Mouse (Mus musculus) intestine, embryonic 14.5 days (tissue): ENCODE measurements around the gene Osbp. TPM values are rescaled to one million over a fixed set of nuclear protein-coding genes. Genes with fewer than 3 reads are reported as not detected.
A peak's percentile ranks its signal among the peaks of the same experiment; 100 is the strongest.

Source experiments
- ATAC-seq: fragments of 200-750 bp; cut with Nextera tagmentation; replicated peaks from 2 replicates; pipeline ENCODE4 v1.8.0; 2017; ENCODE audit warnings: low read depth, moderate number of reproducible peaks, moderate TSS enrichment, moderate library complexity; ENCODE audit not compliant: low FRiP score, low TSS enrichment
- DNase-seq: peaks from one replicate; pipeline ENCODE4 v3.0.0-alpha.2; 2018; ENCODE audit warnings: low spot score
- H3K27ac ChIP-seq: fragments of 300-500 bp; sonication (generic); 2 replicates; pipeline ENCODE4 v1.5.1; 2014; ENCODE audit warnings: low read depth, mild to moderate bottlenecking, control low read depth
- H3K27me3 ChIP-seq: fragments of 300-500 bp; sonication (generic); replicated peaks from 2 replicates; pipeline ENCODE4 v1.6.1; 2014; ENCODE audit warnings: low read length, control low read depth; ENCODE audit not compliant: control insufficient read depth, insufficient read depth
- H3K36me3 ChIP-seq: fragments of 300-500 bp; sonication (generic); 2 replicates; pipeline ENCODE4 v1.6.1; 2014; ENCODE audit warnings: low read length, control low read depth; ENCODE audit not compliant: control insufficient read depth, insufficient read depth
- H3K4me1 ChIP-seq: fragments of 300-500 bp; sonication (generic); replicated peaks from 2 replicates; pipeline ENCODE4 v1.6.1; 2014; ENCODE audit warnings: low read length, control low read depth, mixed read lengths; ENCODE audit not compliant: control insufficient read depth, insufficient read depth
- H3K4me2 ChIP-seq: fragments of 300-500 bp; sonication (generic); 2 replicates; pipeline ENCODE4 v1.6.1; 2014; ENCODE audit warnings: low read length
- H3K4me3 ChIP-seq: fragments of 300-500 bp; sonication (generic); 2 replicates; pipeline ENCODE4 v1.5.1; 2014; ENCODE audit warnings: low read depth, low read length, control low read depth, mixed read lengths
- H3K9ac ChIP-seq: fragments of 300-500 bp; sonication (generic); 2 replicates; pipeline ENCODE4 v1.6.1; 2014; ENCODE audit warnings: mild to moderate bottlenecking, low read length
- H3K9me3 ChIP-seq: fragments of 300-500 bp; sonication (generic); 2 replicates; pipeline ENCODE4 v1.6.1; 2016; ENCODE audit warnings: low read length, control low read depth; ENCODE audit not compliant: control insufficient read depth
- WGBS: fragments of 180-500 bp; shearing (Covaris S2); extraction: QIAGEN DNeasy Blood & Tissue Kit; methylation state at CpG from one replicate; pipeline ENCODE4 v1.1.7; 2014; 5-methylcytosine and 5-hydroxymethylcytosine counted together
- polyA plus RNA-seq: library from polyadenylated mRNA; unstranded; fragments of >200 nt; fragmentation: Nextera tagmentation; extraction: Ambion mirVana; gene quantifications from 2 replicates; pipeline ENCODE4 v1.2.1, GENCODE M21; 2014

Osbp gene
- polyA plus RNA-seq, 1 experiment from 2014 or later, result 8.8 TPM

DNA sequence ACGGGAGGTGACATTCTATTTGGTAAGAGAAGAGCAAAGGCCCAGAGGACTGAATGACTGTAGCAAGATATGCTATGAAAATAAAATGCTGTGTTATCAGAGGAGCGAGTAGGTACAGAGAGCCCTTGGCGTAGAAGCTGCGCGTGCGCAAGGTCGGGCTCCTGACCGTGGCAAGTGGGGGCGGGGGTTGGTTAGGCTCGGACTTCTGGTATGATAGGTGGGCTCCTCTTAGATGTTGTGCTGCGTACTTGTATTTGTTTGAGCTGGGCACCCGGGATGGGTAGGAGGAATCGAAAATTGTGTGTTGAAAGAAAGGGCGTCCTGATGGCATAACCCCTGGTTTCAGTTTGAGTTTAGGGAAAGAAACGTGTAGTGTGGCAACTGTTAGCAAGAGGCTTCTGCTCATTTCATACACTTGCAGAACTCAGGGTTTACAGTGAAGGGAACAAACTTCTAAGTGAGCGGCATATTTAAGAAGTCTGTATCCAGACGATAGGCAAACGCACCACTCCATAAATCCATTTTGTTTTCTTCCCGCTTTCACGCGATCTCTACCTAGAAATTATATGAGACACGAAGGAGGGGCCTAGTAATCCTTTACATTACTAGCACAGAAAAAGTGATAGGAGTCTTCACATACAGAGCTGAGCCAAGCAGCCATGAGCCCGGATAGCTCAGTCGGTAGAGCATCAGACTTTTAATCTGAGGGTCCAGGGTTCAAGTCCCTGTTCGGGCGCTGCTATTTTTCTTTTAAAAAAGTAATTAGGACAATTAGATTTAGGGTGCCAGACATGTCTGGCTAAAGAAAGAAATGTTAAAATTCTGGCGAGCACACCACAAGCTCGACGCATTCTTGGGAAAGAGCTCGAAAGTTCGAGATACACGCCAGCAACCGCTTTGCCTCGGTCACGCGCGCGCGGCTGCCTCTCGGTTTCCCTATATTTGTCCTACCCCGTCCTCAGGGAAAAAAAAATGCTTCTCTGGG, 39.9 kb downstream of the Osbp start:
- DNase-seq (peak; percentile 99), ATAC-seq (peak; percentile 74)
- H3K4me2 ChIP-seq, result peak overlapping the region; percentile 71
- no peaks in the 10 kb centered on the region for H3K9me3 ChIP-seq
- H3K4me1 ChIP-seq, result peaks cover 8% of the 10 kb centered on the region
- H3K36me3 ChIP-seq, result no peaks in the 10 kb centered on the region
- H3K27ac ChIP-seq, result peak overlapping the region; percentile 60
- peak overlapping the region; percentile 68 for H3K4me3 ChIP-seq
- under 1% methylated on average over 41 of the region's 41 CpGs for WGBS
- H3K27me3 ChIP-seq, result no peaks in the 10 kb centered on the region
- peak overlapping the region; percentile 46 for H3K9ac ChIP-seq

DNA sequence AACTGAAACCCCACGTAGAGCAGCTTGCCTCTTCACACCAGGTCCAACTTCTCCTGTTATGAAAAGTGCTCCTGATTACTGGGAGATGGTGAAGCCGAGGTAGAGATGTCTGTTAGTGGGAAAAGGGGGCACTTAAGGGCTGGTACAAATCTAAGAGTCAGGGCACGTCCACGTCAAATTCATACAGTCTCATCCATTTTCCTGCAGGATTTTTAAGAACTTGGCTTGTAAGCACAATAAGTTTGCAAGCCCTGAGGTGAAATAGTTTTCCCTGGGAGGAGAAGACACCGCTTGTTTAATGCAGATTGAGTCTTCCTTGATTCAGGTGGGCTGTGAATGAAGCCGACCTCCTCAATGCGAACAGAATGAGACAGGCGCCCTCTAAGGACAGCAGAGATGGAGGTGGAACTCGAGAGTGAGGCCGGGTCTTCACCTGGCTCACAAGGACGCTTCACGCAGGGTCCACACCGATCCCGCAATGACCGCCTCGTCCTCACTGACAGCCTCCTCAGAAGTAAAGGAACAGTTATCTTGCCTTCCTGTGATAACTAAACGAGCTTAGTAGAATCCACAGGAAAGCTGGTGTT, 40.7 kb downstream of the Osbp start:
- Histone ChIP-seq H3K9me3 (no peaks in the 10 kb centered on the region), H3K9ac (peak overlapping the region; percentile 46), H3K36me3 (no peaks in the 10 kb centered on the region), H3K27ac (peak overlapping the region; percentile 60; the same call in 1 of the 2 replicates), H3K4me3 (peak overlapping the region; percentile 68), H3K4me2 (peak overlapping the region; percentile 71), H3K27me3 (no peaks in the 10 kb centered on the region), H3K4me1 (peaks cover 8% of the 10 kb centered on the region)
- ATAC-seq (no peak), DNase-seq (peak; percentile 69)
- WGBS, result 2% methylated on average over 17 of the region's 17 CpGs

DNA sequence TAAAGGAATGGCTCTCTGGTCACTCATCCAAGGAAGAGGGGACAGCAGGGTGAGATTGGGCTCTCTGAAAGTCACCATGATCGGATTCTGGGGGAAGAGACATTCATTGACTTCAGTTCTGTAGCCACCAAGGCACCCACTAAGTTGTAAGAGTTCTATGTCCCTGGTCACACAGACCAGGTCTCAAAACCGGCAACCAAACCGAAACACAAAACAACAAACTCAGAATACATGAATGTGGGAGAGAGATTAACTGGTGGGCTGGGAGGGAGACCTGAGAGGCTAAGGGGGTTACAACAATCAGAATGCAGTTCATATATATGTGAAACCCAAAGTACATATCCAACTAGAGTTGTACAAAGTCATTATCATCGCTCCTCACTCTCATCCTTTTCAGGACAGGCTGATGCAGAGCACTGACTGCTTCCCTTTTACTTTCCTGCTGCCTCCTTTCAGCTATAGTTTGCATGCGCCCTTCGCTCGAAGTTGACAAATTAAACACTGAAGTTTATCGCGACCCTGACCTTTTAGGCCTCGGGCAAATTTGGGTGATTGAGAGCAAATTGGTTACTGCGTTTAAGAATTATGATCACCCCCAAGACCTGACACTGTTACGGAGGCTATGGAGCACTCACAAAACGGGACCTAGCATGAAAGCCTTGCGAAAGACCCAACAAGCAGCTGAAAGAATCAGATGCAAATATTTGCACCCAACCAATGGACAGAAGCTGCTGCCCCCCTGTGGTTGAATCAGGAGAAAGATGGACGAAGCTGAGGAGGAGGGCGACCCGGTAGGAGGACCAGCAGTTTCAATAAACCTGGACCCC, 41.6 kb downstream of the Osbp start:
- DNase-seq (peak; percentile 84), ATAC-seq (no peak)
- H3K4me1 ChIP-seq, result peaks cover 8% of the 10 kb centered on the region
- H3K4me2 ChIP-seq, result peak overlapping the region; percentile 71
- H3K27me3 ChIP-seq, result no peaks in the 10 kb centered on the region
- H3K36me3 ChIP-seq, result no peaks in the 10 kb centered on the region
- no peak overlapping the region for H3K27ac ChIP-seq
- no peaks in the 10 kb centered on the region for H3K9me3 ChIP-seq
- H3K9ac ChIP-seq, result peak overlapping the region; percentile 46; the same call in 1 of the 2 replicates
- WGBS, result 15% methylated on average over 17 of the region's 17 CpGs
- peak overlapping the region; percentile 68 for H3K4me3 ChIP-seq

DNA sequence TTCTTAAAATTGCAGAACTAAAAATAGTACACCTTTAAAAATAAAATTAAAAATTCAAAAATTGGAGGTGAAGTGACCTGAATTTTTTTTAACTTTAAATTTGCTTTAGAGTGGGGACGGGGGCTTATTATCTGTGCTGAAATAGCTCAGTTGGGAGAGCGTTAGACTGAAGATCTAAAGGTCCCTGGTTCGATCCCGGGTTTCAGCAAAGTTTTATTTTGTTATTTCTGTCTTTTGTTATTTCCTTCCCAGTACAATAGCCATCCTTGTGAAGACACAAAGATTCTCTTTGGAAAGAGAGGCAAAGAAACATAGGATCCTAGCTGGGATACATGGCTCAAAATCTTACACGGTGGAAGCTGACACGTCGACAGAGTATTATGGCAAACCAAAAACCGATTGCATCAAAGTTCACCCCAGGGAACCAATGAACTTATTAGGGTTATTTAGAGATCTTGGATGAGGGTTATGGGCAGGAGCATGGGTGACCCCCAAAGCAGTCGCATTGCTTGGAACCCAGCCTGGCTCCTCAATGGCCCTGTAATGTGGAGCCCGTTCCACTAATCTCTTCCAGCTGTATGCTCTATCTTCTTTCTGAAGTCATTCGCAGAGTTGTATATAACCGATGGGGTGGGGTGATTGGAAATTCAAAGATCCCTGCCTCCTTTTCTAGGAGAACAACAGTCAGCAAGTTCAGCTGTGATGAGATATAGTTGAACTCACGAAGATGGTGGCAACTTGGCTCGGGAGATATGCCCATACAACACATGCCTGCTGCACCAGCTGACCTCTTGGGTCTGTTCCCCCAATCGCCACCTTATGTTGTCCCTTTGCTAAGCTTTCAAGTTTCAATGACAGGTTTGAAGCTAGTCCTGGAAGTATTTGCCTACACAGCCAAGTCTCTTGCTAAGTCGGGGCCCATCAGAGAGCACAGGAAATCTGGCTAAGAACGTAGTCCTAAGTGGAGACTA, 43.0 kb downstream of the Osbp start:
- no peak overlapping the region; the same call in 1 of the 2 replicates for H3K4me2 ChIP-seq

DNA sequence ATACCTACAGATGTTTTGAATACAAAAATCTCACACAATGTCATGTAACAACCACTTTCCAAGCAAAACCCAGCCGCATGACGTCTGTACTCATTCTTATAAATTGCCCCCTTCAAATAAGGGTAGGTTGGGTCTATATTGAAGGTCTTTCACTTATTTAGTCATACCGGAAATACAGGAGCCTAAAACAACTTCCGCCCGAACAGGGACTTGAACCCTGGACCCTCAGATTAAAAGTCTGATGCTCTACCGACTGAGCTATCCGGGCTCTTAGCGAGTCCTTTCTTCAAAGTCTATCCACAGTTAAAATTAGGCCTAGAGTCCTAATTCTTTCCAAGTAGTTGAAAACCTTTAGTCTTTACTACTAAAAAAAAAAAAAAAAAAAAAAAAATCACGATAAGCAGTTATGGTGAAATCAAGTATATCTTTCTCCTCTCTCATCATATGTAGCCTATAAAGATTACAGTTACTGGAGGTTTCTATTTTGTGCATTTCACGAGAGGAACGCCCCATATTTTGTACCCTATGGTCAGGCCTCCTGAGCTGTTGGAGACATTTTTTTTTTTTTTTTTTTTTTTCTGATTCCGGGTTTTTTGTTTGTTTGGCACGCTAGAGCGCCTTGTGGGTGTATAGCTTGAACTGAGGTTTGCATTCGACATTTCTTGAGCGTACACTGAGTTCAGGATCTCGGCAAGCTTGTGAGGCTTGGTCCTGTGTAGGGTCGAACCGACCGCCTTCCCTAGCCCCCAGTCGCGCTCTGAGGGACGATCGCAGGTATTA, 44.0 kb downstream of the Osbp start:
- H3K27ac ChIP-seq, result peak overlapping the region; percentile 94
- H3K36me3 ChIP-seq, result no peaks in the 10 kb centered on the region
- DNase-seq, result peak; percentile 88
- peak overlapping the region; percentile 65 for H3K4me2 ChIP-seq
- 2% methylated on average over 24 of the region's 24 CpGs for WGBS
- no peaks in the 10 kb centered on the region for H3K27me3 ChIP-seq
- H3K4me3 ChIP-seq, result peak overlapping the region; percentile 80
- H3K9ac ChIP-seq, result peak overlapping the region; percentile 81
- peaks cover 4% of the 10 kb centered on the region for H3K4me1 ChIP-seq
- H3K9me3 ChIP-seq, result no peaks in the 10 kb centered on the region
- ATAC-seq, result peak; percentile 26

More for the DNA sequence above, 43.0 kb downstream of the Osbp start:
- DNase-seq (no peak), ATAC-seq (no peak)
- WGBS, result 35% methylated on average over 17 of the region's 17 CpGs
- no peaks in the 10 kb centered on the region for H3K27me3 ChIP-seq
- no peaks in the 10 kb centered on the region for H3K36me3 ChIP-seq
- no peak overlapping the region for H3K4me3 ChIP-seq
- H3K9ac ChIP-seq, result no peak overlapping the region
- peak overlapping the region; percentile 44; the same call in 1 of the 2 replicates for H3K27ac ChIP-seq
- no peaks in the 10 kb centered on the region for H3K9me3 ChIP-seq
- peaks cover 8% of the 10 kb centered on the region for H3K4me1 ChIP-seq

DNA sequence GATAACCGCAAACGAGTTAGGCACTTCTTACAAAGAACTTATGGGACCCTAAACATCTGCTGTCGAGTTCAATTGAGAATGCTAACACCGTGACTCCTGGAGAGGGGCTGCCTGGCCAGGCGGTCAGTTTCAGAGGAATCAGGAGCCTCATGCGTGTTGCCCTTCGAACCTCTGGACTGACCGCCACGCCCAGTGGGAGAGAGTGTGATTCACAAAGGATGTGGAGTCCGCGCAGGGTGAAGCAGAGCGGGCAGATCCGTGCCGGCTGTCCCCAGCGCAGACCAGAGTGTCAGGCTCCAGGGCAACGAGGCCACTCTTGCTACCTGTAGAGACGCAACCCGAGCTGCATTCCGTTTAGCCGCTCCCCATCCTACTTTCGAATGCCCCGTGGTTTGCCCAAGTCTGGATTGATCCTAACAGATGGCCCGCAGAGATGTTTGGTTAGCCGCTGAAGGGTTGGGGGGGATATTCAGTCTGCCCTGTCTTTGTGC, 44.6 kb downstream of the Osbp start:
- WGBS, result under 1% methylated on average over 24 of the region's 24 CpGs
- peak overlapping the region; percentile 94 for H3K27ac ChIP-seq

DNA sequence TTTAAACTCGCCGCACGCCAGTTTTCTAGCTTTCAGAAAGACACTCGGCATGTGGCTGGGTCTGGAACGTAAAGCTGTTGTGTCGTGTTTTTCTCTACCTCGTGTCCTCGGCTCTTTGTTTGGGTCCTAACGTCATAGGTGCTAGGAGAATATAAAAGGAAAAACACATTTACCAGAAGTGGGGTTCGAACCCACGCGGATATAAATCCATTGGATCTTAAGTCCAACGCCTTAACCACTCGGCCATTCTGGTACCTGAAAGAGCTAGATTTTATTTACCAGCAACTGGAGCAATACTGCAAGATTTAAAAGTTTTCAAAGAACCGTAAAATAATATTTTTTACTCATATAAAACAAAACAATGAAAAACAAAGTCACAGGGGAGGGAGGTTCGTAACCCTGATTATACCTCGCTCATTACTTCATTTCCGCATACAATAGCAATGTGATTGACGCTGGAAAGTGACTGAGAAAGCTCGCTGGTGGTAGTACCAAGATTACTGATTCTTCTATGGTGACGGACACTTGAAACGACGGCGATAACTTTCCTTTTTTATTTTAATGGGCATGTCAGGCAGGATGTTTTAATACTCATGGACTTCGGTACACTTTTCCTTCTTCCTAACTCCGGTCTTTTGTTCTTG, 45.3 kb downstream of the Osbp start:
- WGBS, result under 1% methylated on average over 26 of the region's 26 CpGs
- no peaks in the 10 kb centered on the region for H3K27me3 ChIP-seq
- no peaks in the 10 kb centered on the region for H3K36me3 ChIP-seq
- H3K9ac ChIP-seq, result peak overlapping the region; percentile 81
- ATAC-seq, result peak; percentile 49
- no peaks in the 10 kb centered on the region for H3K9me3 ChIP-seq
- H3K27ac ChIP-seq, result peak overlapping the region; percentile 94
- H3K4me3 ChIP-seq, result peak overlapping the region; percentile 80
- H3K4me2 ChIP-seq, result peak overlapping the region; percentile 65
- DNase-seq, result peak; percentile 87
- 0 out of 2 replicates have a peak, but pooled peaks cover 2% of the 10 kb centered on the region for H3K4me1 ChIP-seq

More for the DNA sequence above, 44.6 kb downstream of the Osbp start:
- peak overlapping the region; percentile 65 for H3K4me2 ChIP-seq
- H3K36me3 ChIP-seq, result no peaks in the 10 kb centered on the region
- H3K9ac ChIP-seq, result peak overlapping the region; percentile 81
- H3K27me3 ChIP-seq, result no peaks in the 10 kb centered on the region
- DNase-seq (peak; percentile 94), ATAC-seq (peak; percentile 24)
- H3K4me1 ChIP-seq, result 0 out of 2 replicates have a peak, but pooled peaks cover 2% of the 10 kb centered on the region
- no peaks in the 10 kb centered on the region for H3K9me3 ChIP-seq
- H3K4me3 ChIP-seq, result peak overlapping the region; percentile 80
